Mouse (Mus musculus): ENCODE results near the gene Olfr957. TPM values are rescaled to one million over a fixed set of nuclear protein-coding genes. Genes with fewer than 3 reads are reported as not detected.
A peak's percentile ranks its signal among the peaks of the same experiment; 100 is the strongest.

Gene Olfr957
- polyA plus RNA-seq (2015; fragmentation: Nextera tagmentation; extraction: Ambion mirVana) = not detected in 2 replicates

DNA sequence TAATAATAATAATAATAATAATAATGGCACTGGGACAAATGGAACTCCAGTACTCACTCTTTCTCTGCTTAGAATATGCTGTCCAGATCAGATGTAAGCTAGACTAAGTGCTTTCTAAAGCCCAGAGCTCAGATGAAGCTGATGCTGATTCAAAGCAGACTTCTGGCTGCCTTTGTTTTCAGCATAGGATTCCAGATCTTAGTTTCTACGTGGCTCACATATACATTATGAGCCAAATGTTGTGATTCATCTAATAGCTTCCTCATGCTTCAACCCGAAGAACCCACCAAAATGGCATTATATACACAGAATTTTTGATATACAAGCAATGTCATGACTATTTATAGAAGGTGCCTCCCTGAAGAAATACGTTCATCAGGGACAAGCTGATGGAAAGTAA is at the start of gene Olfr957:
Olfr957 (minus strand) TSS at position 279 of the 400 bp plus-strand sequence.
- H3K4me3 ChIP-seq (replicated peaks) = no peak within 1 kb of the TSS
- no peak within 1 kb of the TSS for H3K4me2 ChIP-seq (replicated peaks)
- H3K9me3 ChIP-seq = no peaks in the 10 kb centered on the region
- ATAC-seq = no peak
- 86% methylated on average over 3 of the region's 3 CpGs for WGBS
- no peaks in the 10 kb centered on the region for H3K27me3 ChIP-seq
- no peak within 1 kb of the TSS for H3K9ac ChIP-seq (replicated peaks)
- no peak within 1 kb of the TSS for H3K27ac ChIP-seq
- no peaks in the 10 kb centered on the region for H3K4me1 ChIP-seq (replicated peaks)
- H3K36me3 ChIP-seq = no peaks in the 10 kb centered on the region

DNA sequence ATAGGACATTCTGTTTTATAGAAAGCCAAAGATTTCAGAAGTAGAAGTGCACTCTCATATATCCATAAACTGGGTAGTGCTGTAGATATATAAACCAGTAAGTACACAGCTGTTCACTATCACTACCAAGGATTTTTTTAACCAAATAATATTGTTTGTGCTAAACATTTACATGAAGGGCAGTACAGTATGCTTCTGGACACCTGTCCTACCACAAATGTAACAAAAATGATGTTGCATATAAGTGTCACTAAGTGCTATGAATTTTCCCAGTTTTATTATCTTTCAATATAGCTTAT is 42.7 kb upstream of the Olfr957 start:
- ATAC-seq = peak; percentile 53
- Histone ChIP-seq H3K9me3 (no peaks in the 10 kb centered on the region), H3K27me3 (no peaks in the 10 kb centered on the region), H3K4me1 (replicated peaks) (peaks cover 13% of the 10 kb centered on the region; the same call in 1 of the 2 replicates), H3K4me3 (replicated peaks) (no peak overlapping the region), H3K4me2 (replicated peaks) (no peak overlapping the region), H3K36me3 (no peaks in the 10 kb centered on the region), H3K27ac (peak overlapping the region; percentile 89), H3K9ac (replicated peaks) (no peak overlapping the region)

DNA sequence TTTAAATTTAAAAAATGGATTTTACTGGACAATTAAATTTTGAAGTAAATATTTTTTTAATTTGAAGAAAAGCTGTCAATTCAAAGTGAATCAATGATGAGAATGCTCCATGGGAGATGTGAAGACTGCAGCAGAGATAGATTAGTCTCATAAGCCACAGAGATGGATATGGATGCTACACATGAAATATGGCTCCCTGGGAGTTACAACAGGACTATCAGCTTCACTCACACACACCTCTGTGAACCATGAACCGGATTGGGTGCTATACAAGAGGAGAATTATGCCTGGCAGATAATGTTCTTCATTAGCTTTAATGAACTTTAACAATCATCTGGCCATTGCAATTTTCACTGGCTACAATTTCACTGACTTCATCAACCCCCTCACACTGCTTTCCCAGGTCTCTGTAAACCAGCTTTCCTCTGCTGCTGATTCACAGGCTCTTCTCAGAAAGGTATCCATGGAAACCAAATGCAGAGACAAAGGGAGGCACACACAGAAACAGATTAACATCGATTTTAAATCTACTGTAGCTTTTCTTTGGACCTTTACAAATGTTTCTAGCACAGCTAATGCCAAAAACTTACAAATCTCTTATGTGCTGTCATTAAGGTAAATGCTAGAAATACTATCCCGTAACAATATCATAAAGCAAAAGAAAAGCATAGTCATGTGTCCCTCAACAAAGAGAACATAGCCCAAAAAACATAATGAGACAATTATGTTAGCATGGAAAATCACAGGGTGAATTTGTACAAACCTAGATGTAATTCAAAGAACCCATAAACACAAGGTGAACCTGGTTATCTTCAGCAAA is 42.1 kb upstream of the Olfr957 start:
- Histone ChIP-seq H3K27me3 (no peaks in the 10 kb centered on the region), H3K4me3 (replicated peaks) (no peak overlapping the region), H3K9ac (replicated peaks) (no peak overlapping the region), H3K9me3 (no peaks in the 10 kb centered on the region), H3K36me3 (no peaks in the 10 kb centered on the region), H3K4me2 (replicated peaks) (peak overlapping the region; percentile 11; the same call in 1 of the 2 replicates), H3K4me1 (replicated peaks) (peaks cover 13% of the 10 kb centered on the region; the same call in 1 of the 2 replicates), H3K27ac (peak overlapping the region; percentile 89)
- peak; percentile 95 for ATAC-seq
- WGBS = 16% methylated on average over 3 of the region's 3 CpGs

DNA sequence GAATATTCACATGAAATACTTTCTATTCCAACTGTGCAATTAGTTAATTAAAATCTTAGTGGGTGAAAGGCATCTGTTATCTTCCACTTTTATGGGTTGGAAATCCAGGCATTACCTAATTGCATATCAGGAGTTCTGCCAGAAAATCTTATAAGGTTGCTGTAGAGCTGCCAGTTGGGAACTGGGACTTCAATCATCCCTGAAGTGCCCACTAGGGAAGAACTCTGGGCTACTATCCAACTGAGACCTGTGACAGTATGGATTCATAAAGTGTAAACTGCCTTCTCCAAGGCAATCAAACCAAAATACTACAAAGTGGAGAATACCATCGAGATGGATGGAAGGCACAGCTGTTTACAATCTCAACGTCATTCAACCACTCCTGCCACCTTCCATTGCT is 38.3 kb upstream of the Olfr957 start, which contains the start of gene Olfr958:
Olfr958 (minus strand) TSS at position 109 of the 400 bp plus-strand sequence.
- no peaks in the 10 kb centered on the region for H3K27me3 ChIP-seq
- H3K36me3 ChIP-seq = no peaks in the 10 kb centered on the region
- no peak for ATAC-seq
- no peak within 1 kb of the TSS for H3K27ac ChIP-seq
- H3K4me2 ChIP-seq (replicated peaks) = no peak within 1 kb of the TSS
- H3K4me3 ChIP-seq (replicated peaks) = no peak within 1 kb of the TSS
- H3K9ac ChIP-seq (replicated peaks) = no peak within 1 kb of the TSS
- H3K4me1 ChIP-seq (replicated peaks) = peaks cover 13% of the 10 kb centered on the region; the same call in 1 of the 2 replicates
- 68% methylated on average over 2 of the region's 2 CpGs for WGBS
- no peaks in the 10 kb centered on the region for H3K9me3 ChIP-seq

DNA sequence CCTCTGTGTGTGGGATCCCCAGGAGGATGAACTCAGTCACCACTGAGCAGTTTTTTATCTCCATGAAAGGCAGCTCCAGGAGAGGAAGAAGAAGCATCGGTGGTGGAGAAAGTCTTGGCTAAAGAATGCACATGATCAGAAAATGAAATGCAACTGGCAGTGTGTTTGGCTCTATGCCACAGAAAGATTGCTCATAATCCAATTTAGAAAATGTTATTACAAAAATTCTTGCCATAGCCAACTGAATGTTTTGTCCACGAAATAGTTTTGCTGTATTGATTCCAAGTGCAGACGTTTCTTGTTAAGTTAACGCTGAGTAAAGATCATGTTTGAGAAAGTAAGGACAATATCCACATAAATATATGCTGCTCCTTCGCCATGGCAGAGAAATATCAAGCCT is 35.2 kb upstream of the Olfr957 start:
- H3K9ac ChIP-seq (replicated peaks) = no peak overlapping the region

DNA sequence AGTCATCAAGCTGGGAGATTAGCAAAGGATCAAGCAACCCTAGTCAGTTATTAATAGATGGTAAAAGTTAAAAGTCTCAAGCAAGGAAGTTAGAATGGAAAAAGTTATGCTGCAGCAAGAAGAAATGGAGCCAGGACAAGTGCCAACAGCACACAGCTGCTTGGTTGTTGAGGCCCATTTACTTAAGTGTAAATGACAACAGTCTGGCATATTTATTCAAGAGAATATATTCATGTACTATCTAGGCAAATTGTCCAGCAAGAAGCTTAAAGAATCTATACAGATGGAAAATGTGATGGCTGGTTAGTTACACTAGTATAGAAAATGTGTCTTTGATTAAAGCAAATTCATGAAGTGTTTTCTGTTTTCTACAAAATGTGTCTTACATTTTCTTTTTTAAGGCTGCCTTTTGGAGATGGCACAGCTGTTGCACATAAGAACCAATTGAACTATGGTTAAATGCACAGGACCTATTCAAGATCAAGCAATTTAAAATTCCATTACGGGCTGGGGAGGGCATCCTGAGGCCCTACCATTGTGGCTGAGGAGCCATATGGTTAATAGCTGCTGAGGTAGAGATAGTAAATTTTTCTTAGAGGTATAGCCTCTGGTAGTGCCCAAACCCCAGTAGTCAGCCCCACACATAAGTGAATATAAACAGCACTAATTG is 8.1 kb upstream of the Olfr957 start:
- Histone ChIP-seq H3K4me1 (replicated peaks) (no peaks in the 10 kb centered on the region), H3K9ac (replicated peaks) (no peak overlapping the region), H3K36me3 (no peaks in the 10 kb centered on the region), H3K27me3 (no peaks in the 10 kb centered on the region), H3K4me2 (replicated peaks) (no peak overlapping the region), H3K27ac (no peak overlapping the region), H3K4me3 (replicated peaks) (no peak overlapping the region), H3K9me3 (no peaks in the 10 kb centered on the region)
- ATAC-seq = no peak
- WGBS = 90% methylated on average over 1 of the region's 1 CpGs

More for the DNA sequence above, 35.2 kb upstream of the Olfr957 start:
- Histone ChIP-seq H3K4me3 (replicated peaks) (no peak overlapping the region), H3K9me3 (no peaks in the 10 kb centered on the region), H3K4me1 (replicated peaks) (no peaks in the 10 kb centered on the region), H3K27ac (no peak overlapping the region), H3K36me3 (no peaks in the 10 kb centered on the region), H3K4me2 (replicated peaks) (no peak overlapping the region), H3K27me3 (no peaks in the 10 kb centered on the region)
- ATAC-seq = no peak
- 79% methylated on average over 5 of the region's 5 CpGs for WGBS

DNA sequence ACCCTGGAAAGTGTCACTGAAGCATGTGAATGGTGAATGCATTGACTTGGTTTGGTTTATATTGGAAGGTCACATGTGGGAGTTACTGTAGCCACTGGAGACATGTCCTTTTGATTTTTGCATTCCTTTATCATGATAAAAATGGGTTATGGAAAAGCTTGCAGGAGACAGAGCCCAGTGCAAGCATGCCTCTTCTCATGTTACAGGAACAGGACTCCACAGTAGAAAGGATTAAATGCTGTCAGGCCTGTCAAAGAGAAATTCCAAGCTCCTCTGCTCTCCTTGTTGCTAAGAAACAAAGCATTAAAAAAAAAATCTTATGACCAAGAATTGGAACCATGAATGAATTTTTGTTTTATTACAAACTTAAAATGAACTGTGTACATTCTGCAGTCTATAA is 3.0 kb upstream of the Olfr957 start:
- ATAC-seq = no peak
- no peak overlapping the region for H3K4me2 ChIP-seq (replicated peaks)
- H3K36me3 ChIP-seq = no peaks in the 10 kb centered on the region
- H3K4me3 ChIP-seq (replicated peaks) = no peak overlapping the region
- no peaks in the 10 kb centered on the region for H3K4me1 ChIP-seq (replicated peaks)
- no peak overlapping the region for H3K27ac ChIP-seq
- H3K9me3 ChIP-seq = no peaks in the 10 kb centered on the region
- H3K9ac ChIP-seq (replicated peaks) = no peak overlapping the region
- H3K27me3 ChIP-seq = no peaks in the 10 kb centered on the region

DNA sequence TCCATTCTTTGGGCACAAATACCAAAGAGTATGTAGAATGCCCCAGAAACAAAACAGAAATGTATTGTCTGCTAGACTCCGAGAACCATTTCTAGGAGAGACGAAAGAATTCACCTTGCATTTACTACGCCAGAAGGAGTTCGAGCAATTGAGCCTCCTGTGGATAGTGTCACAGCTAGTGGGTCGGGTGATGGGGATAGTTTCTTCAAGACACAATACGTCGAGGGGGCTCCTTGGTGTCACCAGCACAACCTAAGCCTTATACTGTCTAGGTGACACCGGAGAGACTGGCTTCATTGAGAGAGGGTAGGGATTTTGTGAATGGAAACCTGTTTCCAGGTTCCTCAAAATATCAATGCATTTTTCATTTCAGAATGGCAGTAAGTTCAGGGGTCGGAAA is 6.2 kb downstream of the Olfr957 start:
- Histone ChIP-seq H3K27me3 (no peaks in the 10 kb centered on the region), H3K9me3 (no peaks in the 10 kb centered on the region), H3K4me2 (replicated peaks) (no peak overlapping the region), H3K4me3 (replicated peaks) (no peak overlapping the region), H3K9ac (replicated peaks) (no peak overlapping the region), H3K27ac (no peak overlapping the region), H3K4me1 (replicated peaks) (no peaks in the 10 kb centered on the region), H3K36me3 (no peaks in the 10 kb centered on the region)
- WGBS = 78% methylated on average over 9 of the region's 9 CpGs
- ATAC-seq = peak; percentile 53; the same call in 1 of the 2 replicates

DNA sequence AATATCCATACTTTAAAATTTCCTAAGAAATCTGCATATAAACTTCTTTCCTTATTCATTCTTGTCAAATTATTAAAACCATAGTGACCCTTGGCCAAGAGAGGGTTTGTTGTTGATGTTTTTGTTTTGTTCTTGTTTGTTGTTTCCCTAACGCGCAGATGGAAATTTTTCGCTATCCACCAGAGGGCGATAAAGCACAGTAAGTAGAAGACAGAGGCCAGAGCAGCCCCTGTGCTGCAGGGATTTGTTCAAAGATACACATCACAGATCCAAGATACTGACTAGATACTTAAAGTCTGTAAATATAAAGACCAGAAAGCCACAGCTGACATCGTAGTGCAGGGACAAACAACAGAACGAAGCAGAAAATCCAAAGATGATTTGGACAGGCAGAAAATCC is 6.6 kb downstream of the Olfr957 start:
- H3K27me3 ChIP-seq = no peaks in the 10 kb centered on the region
- WGBS = 10% methylated on average over 6 of the region's 6 CpGs
- no peak overlapping the region for H3K4me2 ChIP-seq (replicated peaks)
- H3K36me3 ChIP-seq = no peaks in the 10 kb centered on the region
- H3K27ac ChIP-seq = no peak overlapping the region
- H3K9me3 ChIP-seq = no peaks in the 10 kb centered on the region
- no peak overlapping the region for H3K9ac ChIP-seq (replicated peaks)
- peak; percentile 85 for ATAC-seq
- H3K4me1 ChIP-seq (replicated peaks) = no peaks in the 10 kb centered on the region
- no peak overlapping the region for H3K4me3 ChIP-seq (replicated peaks)

DNA sequence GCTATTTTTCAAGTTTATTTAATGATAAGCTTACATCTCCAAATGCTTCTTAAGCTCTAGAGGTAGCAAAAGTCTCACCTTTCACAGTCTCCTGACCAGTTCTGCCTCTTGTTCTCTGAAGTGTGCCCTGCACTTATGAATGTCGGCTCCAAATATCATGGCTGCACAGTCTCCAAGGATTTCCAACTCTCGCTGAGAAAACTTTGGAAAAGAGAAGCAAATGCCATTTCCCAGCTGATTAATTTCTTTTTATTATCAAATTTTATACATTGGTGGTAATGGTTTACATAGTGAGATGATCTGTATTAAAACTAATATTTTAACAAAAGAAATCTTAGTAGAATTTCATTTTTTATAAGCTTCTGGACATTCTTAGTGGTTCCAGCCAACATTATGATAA is 21.7 kb downstream of the Olfr957 start, which contains the start of gene Olfr44:
Olfr44 (minus strand) TSS at position 101 of the 400 bp plus-strand sequence.
- WGBS = 95% methylated on average over 2 of the region's 2 CpGs
- no peak within 1 kb of the TSS for H3K4me2 ChIP-seq (replicated peaks)
- no peak within 1 kb of the TSS for H3K27ac ChIP-seq
- no peak for ATAC-seq
- no peaks in the 10 kb centered on the region for H3K27me3 ChIP-seq
- H3K9me3 ChIP-seq = no peaks in the 10 kb centered on the region
- H3K4me3 ChIP-seq (replicated peaks) = no peak within 1 kb of the TSS
- H3K36me3 ChIP-seq = no peaks in the 10 kb centered on the region
- H3K9ac ChIP-seq (replicated peaks) = no peak within 1 kb of the TSS
- H3K4me1 ChIP-seq (replicated peaks) = no peaks in the 10 kb centered on the region

DNA sequence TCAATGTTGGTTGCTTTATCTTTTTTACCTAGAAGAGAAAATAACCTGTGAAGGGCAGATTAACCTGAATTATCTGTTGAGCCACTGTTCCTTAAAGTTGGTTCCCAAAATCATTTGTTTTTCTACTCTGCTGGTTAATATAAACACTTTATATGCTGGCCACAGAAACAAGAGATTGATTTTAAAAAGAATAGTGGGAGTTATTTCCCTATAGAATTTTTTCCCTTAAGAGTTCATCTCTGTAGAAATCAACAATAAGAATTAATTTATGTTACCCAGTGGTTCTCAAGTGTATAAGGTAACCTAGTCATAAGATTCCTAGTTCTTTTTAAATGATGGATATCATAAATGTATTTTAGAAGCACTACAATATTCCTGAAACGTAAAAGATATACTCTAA is 43.8 kb downstream of the Olfr957 start, which contains the start of gene Olfr955:
Olfr955 (minus strand) TSS at position 101 of the 400 bp plus-strand sequence.
- H3K4me2 ChIP-seq (replicated peaks) = no peak within 1 kb of the TSS
- no peaks in the 10 kb centered on the region for H3K27me3 ChIP-seq
- H3K4me1 ChIP-seq (replicated peaks) = no peaks in the 10 kb centered on the region
- no peak for ATAC-seq
- 70% methylated on average over 1 of the region's 1 CpGs for WGBS
- H3K9ac ChIP-seq (replicated peaks) = no peak within 1 kb of the TSS
- no peak within 1 kb of the TSS for H3K27ac ChIP-seq
- H3K36me3 ChIP-seq = no peaks in the 10 kb centered on the region
- no peaks in the 10 kb centered on the region for H3K9me3 ChIP-seq
- no peak within 1 kb of the TSS for H3K4me3 ChIP-seq (replicated peaks)
